Mouse (Mus musculus) telencephalon, adult 2 months (tissue): ENCODE data around the gene Khdrbs2.
"Not testable (repeated sequence)": the region's sequence is repeated elsewhere in the genome, so short reads cannot be mapped to it uniquely, and the experiment has no call there.

ENCODE experiments used
- DNase-seq: peaks from one replicate; pipeline ENCODE4 v3.0.0-alpha.2; 2011; ENCODE audit warnings: low read depth, low spot score

The Khdrbs2 gene

GRCm38 (mm10) chr1:32463103-32463516, 290.6 kb downstream of the Khdrbs2 start:
- DNase-seq = peak; percentile 73

DNA sequence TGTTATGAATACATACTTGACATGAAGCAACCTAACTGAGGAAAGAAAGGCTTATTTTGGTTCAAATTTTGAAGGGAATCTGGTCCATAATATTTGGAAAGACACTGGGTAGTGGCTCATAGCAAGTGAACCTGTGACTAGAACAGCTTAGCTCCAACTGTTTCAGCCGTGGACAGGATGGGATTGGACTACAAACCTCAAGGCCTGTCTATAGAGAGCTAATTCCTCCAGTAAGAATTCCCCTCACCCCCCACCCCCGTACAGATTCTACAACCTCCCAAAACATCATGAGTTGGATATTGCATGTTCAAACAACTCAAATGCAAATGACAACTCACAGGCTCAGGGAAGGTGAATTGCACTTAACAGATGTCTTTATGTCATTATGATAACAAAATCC, 298.5 kb downstream of the Khdrbs2 start:
- DNase-seq = no peak

- DNase-seq = no peak
These were observed 299.1 kb downstream of the Khdrbs2 start for GRCm38 (mm10) chr1:32471502-32472214.

DNA sequence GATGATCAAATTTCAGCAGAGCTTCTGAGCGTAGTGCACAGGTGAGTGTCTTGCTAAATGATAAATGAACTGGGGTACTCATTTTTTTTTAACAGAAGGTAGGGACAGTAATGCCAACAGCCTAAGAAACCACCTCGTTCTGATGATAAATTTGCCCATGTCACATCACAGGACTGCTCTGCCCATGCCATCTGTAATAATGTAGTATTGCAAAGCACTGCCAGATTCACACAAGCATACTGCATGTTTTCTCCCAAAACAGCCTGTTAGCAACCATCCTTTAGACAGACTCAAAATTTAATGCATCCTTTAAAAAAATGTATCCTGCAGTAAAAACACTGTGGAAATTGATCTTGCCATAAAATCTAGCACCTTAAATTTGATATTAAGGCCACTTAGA, 315.4 kb downstream of the Khdrbs2 start:
- no peak for DNase-seq

- DNase-seq = peak; percentile 87
These were observed 330.9 kb downstream of the Khdrbs2 start for GRCm38 (mm10) chr1:32503381-32503780.

- DNase-seq = not testable (repeated sequence)
These were observed 374.7 kb downstream of the Khdrbs2 start, which contains the start of gene Gm5415 for GRCm38 (mm10) chr1:32547194-32547593. TSS of gene Gm5415 (minus strand) at chr1:32547294.

- DNase-seq = no peak
These were observed 380.9 kb downstream of the Khdrbs2 start for GRCm38 (mm10) chr1:32553459-32553858.

DNA sequence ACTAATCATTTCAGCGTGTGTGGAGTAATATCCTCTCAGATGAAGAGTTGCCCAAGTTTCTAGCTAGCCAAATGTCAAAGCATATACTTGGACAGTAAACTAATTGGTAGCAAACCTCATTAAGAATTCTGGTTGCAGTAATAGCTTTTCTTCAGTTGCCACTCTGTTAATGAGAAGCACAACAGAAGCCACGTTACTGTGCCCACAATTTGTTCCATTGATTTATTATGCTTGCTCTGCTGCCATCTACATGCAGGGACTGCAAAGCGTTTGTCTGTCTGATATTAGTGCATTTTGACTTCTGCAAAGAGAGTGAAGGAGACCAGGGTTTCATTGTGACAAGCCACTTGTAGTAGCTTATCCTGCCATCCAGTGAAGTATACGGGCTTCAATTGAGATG, 381.4 kb downstream of the Khdrbs2 start:
- DNase-seq = peak; percentile 27

DNA sequence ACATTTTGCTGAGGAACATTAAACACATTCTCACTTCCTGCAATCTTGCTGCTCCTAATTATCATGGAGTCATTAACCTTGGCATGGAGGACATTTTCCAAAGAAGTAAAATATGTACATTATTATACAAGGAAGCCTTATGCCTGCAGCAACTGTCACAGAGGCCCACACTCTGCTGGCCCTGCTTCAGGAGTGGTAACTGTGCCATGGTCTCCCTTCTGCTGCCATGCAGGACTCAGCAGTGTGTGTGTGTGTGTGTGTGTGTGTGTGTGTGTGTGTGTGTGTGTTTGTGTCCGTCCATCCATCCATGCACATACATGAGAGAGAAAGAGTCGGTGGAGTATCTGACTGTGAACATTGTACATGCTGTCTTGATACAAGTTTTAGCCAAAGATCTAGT, 396.4 kb downstream of the Khdrbs2 start:
- no peak for DNase-seq

GRCm38 (mm10) chr1:32626060-32626459, 453.5 kb downstream of the Khdrbs2 start:
- no peak for DNase-seq

GRCm38 (mm10) chr1:32632415-32633354, 460.2 kb downstream of the Khdrbs2 start:
- DNase-seq = peak; percentile 64

- no peak for DNase-seq
These were observed 460.9 kb downstream of the Khdrbs2 start for GRCm38 (mm10) chr1:32633404-32633803.

DNA sequence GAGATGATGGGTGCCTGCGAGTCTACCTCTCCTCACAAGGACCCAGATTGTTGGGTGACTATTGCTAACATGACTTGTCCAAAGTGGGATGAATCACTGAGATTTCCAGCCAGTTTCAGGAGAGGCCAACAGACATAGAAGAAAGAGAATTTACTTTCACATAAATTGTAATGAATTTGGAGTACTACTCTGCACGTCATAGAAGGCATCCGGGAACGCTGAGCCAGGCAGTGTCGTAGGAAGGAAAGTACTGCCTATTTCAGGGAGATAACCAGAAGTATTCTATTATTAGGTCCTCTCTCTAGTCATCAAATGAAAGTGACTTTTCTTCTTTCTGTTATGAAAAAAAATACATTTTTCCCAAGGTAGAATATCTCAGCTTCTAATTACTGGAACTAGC, 466.6 kb downstream of the Khdrbs2 start:
- DNase-seq = no peak

DNA sequence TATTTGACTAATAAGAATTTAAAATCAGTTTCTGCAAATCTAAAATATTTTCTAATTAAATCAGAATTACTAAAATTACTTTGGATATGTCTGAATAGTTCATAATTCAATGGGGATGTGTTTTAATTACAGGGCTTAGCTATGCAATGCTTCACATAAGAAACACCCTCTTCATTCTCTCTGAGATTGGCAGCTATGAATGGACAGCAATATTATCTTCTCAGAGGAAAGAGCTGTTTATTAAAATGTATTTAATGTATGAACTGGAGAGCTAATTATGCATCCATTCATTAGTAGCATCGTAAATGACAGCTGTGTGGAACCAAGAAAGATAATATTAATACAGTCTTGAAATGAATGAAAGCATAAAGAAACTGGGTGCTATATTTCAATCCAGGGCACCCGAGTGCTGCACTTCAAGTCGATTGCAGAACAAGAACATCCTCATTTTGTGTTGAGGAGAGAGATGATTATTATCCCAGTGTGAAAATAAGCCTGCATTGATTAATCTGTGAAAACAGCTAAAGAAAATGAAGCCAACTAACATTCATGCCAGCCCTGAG, 477.2 kb downstream of the Khdrbs2 start:
- DNase-seq = no peak

- no peak for DNase-seq
These were observed 521.3 kb downstream of the Khdrbs2 start for GRCm38 (mm10) chr1:32693806-32694205.

DNA sequence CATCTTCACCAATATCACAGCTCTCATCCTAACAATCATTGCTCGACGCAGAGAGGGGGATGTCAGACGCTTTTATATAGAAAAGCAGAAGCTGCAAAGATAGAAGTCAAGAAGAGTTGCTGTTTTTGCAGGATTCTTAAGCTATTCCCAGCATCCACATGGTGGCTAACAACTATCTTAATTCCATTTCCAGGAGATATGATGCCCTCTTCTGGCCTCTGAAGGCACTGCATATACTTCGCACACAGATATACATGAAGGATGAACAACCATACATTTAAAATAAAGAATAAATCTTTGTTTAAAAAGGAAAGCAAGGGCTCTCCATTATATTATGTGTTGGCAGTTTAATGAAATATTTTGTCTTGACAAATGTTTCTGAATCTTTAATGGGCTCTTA, 527.6 kb downstream of the Khdrbs2 start:
- no peak for DNase-seq

GRCm38 (mm10) chr1:32701267-32701666, 528.8 kb downstream of the Khdrbs2 start:
- no peak for DNase-seq
